Mouse (Mus musculus) left cerebral cortex, postnatal 4 days (tissue): ENCODE measurements around the gene Tmtc2. TPM values are rescaled to one million over a fixed set of nuclear protein-coding genes. Genes with fewer than 3 reads are reported as not detected.
A peak's percentile ranks its signal among the peaks of the same experiment; 100 is the strongest.

Experiments used
- DNase-seq: peaks from one replicate; pipeline ENCODE4 v3.0.0-alpha.2; 2022
- intact Hi-C: fragments of 180-260 bp; cut with DNase I; formaldehyde crosslinking; loops from one replicate; pipeline ENCODE4 v1.15.1; 2025
- total RNA-seq, 2 experiments: library from RNA; stranded (reverse); gene quantifications; 2 replicates each; pipeline ENCODE4 v1.2.3; 2021

Tmtc2 gene
- total RNA-seq, 2 experiments from 2014 or later: 12.9 to 14.0 TPM

DNA sequence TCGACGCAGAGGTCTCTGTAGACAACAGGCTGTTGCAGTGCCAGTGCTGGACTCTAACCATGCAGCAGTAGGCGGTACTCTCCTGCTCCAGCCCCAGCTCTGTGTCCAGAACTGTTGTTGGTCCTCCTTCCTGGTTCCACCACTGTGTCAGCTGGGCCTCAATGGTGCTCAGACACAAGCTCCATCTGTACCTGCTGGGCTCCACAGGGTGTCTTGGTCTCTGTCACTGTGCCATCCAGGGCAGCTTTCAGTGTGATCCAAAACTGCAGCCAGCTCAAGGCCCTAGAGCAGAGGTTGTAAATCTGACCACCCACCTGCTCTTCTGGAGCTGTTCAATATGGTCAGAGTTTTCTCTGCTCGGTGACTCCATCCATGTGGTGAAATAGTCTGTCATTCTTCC lies 68.2 kb downstream of the Tmtc2 start:
- DNase-seq: peak; percentile 84
- intact Hi-C loops: no loop called here

DNA sequence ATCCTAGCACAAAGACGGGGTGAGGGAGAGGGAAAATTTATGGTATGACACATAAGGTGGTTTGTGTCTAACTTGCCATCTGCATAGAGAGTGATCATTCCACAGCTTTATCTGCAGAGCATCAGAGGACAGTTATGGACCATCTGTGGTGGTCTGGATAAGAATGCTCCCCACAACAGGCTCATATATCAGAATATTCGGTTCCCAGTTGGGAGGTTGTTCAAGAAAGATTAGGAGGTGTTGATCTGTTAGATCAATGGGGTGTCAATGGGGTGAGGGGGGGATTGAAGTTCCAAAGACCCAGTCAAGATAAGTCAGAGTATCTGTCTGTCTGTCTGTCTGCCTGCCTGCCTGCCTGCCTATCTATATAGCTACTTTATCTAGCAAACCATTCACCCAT lies 69.8 kb downstream of the Tmtc2 start:
- intact Hi-C loops: no loop called here
- no peak for DNase-seq

DNA sequence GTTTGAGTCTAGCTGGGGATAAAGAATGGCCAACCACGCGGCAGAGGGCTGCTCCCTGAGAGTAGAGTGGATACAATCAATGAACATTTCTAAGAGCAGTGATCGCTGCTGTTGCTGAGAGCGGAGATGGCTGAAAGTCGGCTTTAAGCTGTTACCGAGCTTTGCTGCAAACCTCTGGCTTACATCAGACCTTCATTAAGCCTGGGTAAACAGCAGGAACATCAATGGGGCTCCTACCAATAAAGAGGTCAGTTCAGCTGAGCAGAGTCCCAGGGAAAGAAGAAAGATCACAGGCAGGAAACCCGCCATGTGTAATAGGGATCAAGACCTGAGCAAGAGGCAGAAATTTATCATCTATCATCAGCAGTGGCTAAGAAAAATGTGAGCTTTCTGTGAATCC lies 72.5 kb downstream of the Tmtc2 start:
- intact Hi-C loops: no loop called here
- DNase-seq: no peak

DNA sequence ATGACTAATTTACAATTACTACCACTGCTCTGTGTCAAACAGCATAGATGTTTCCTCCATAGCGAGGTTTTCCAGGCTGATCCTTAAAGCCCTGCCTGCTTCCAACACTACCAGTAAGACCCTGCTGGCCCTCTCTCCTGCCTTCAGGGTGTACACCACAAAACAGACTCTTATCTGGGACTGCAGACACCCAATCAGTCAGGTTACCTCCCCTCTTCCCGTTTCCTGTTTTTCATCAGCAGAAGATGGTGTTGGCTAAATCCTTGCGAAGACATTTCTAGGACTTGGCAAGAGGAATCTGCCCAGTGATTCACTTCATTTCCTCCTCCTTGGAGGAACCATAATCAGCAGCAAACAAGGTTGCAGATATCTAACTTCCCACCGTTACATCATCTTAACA lies 73.8 kb downstream of the Tmtc2 start:
- intact Hi-C loops: no loop called here
- no peak for DNase-seq

DNA sequence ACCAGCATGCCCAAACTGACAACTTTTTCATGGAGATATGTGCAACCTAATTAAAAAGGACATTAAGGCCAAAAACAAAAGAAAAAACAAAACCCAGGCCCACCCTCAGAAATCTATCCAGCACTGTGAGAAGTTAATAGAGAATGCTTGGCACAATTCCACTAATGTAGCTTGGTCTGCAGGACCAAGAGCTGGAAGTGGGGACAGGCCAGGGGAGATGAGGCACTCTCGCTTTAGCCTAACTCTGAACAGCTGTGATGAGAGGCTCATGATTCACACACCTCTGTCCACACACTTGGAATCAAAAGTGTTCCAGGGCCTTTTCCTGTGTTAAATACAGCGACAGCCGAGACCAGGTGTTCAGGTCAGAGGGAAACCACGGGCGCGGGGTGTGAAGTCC lies 79.0 kb downstream of the Tmtc2 start:
- no peak for DNase-seq
- intact Hi-C loops: no loop called here

DNA sequence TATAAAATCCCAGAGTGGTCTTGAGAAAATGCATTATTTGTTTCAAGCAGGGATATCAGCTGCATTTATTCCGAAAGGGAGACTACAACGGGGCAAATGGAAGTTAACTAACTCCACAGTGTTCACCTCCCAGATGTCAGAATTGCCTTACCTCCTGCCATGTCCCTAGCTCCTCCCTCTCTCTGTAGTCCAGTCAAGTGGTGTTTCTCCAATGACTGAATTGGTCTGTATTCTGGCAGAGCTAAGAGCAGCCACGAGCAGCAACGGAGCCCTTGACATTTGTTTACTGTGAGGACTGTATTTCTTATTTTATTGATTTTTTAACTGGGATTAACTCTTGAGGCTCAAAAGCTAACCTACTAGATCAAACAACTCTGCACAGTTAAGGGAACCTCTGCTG lies 81.8 kb downstream of the Tmtc2 start:
- DNase-seq: no peak
- intact Hi-C loops: no loop called here

DNA sequence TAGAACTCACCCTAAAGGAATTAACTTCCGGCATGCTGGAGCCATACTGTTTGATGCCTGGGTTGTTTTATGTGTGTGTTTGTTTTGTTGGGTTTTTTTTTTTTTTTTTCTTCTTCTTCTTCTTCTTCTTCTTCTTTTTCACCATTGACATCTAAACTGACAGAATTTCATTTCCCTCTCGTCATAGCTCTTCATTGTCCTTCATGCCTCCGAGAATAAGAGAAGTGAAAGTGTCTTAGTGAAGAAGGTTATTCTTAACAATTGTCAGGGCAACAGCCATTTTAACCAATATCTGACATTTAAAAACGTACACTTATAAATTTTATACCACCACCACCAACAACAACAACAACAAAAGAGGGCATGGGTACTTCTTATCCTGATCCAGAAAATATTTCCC lies 83.5 kb downstream of the Tmtc2 start:
- DNase-seq: no peak
- intact Hi-C loops: no loop called here

DNA sequence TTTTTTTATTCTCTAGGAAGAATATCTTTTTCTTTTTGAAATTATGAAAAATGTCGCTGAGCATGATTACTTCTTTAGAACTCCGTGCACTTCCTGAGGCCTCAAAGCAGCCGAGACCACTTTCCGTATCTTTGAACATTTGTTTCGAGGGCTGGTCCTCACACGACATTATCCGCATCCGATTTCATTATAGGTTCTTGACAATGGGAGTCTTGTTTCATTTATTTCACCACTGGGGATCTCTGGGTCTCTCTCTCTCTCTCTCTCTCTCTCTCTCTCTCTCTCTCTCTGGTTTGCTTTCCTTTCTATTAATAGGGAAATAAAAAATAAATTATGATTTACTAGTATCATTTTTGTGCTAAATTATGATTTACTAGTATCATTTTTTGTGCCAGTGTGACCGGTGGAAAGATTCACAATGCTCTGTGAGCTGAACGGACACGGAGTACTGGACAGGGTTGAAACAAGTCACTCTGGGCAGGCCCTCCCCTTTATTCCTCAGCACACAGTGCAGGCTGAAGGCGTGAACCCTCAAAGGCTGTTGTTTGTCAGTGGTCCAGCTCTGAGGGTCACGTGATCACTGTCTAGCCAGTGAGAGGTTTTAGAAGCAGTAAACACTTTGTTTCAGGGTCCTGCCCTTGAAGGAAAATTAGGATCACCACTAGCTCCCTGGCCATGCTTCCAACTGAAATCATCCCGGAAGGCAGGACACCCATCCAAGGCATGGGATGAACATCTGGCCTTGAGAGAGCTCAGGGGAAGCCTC lies 84.1 kb downstream of the Tmtc2 start:
- intact Hi-C loops: no loop called here
- peak; percentile 29 for DNase-seq

DNA sequence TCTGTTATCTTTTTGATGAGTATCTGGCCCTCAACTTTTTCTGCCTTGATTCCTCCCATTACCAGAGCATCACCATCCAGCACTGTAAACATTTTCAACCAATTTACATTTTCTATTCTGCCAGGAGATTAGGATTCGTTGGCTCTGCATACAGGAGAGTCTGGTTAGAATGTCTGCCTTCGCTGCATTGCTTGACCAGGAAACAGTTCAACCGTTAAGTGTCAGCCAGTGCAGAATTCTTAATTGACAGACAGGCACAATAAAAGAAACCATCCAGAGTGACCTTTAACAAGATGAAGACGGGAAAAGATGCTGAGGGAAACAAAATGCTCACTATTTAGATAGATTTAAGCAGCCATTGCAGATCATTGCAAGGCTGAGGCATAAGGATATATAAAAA lies 87.3 kb downstream of the Tmtc2 start:
- DNase-seq: no peak
- intact Hi-C loops: no loop called here

DNA sequence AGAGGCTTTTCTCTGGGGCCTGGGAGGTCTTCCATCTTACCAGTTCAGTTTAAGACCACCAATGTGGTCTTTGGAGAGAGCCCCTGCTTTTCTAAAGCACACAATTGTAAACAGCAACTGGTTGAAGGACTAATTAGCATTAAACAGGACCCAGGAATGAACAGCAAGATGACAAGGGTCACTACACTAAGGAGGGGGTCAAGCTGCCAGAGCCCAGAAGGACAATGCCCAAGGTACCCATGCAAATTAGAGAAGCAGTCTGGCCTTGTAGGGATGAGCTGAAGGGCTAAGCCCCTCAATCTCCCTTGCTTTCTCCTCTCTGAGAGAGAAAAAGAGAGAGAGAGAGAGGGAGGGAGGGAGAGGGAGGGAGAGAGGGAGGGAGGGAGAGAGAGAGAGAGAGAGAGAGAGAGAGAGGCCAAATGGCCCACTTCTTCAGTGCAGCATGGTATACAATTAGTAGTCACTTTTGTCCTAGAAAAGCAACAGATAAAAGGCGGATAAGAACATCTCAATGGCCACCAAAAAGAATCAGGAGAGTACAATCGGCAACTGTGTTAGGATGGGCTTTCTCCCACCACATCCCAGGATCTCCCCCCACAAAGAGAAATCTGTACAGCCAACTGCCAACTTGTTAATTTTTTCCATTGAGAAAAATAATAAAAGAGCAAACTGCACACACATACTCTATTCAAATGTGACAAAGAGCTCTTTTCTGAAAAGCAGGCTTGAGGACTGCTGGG lies 89.7 kb downstream of the Tmtc2 start:
- DNase-seq: no peak
- intact Hi-C loops: no loop called here

DNA sequence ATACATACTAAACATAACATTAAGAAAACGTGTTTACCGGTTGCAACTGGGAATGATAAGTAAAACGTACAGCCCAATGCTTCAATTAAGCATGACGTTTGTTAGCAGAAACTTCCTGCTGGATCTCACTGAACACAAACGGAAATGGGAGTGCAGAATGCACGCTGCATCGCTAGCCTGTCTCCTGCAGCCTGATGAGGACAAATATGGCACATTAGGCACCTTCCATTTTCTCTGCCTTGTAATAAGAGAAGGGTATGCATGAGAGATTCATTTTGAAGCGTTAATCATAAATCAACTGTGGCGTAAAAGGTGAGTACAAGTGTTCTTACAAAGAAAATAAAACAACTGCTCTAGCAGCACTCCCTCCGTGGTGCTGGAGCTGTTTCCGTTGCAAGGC lies 94.5 kb downstream of the Tmtc2 start:
- intact Hi-C loops: no loop called here
- DNase-seq: no peak

DNA sequence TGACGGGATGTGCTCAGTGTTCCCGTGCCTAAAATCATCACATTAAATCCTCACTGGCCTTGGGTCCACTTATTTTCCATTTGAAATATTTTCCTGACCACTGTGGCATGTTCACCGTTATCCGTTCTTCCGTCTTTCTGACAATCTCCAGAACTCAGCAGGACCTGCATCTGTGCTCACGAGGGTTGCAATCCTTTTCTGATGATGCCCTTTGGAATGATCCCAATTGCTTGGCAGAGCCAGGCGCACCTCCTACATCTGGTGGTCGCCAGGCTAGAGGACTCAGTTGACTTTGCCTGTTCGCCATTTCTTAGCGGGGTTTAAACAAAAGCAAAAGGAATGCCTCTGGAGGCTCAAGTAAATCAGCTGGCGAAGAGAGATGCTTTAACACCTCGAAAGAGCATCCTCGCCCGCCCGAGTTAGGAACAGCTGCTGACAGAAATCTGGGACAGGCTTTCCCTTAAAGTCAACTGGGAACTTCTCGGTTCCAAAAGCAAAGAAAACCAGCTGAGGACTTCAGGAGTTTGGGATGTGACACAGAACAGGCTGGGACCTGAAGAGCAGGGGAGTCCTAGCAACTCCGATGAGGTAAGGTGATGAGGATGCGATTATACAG lies 96.5 kb downstream of the Tmtc2 start:
- intact Hi-C loops: no loop called here
- peak; percentile 39 for DNase-seq

DNA sequence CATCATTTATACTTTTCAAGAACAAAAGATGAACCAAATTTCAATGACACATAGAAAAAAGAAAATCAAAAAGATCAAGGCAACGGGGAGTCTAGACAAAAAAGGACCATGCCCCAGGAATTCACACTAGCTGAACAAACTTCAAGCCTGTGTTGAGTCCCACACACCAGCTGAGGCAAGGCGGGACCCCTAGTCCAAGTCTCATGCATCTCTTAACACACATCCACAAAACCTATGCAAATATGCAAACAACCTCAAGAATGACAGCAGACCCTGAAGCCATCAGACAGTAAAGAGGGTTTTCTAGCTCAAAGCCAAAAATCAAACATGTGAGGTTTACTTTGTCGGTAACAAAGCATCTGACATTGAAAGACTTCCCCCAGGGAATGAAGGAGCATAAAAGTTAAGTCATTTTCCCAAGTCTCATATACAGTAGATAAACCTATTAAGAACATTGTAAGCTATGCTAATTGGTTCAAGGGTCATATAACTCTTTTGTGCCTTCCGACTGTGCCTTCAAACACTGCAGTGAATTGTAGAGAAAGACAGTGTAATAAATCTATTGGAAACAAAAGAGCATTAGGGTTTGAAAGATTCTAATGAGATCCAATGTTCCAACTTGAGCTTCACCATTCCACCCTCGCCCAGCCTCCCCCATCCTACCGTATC lies 100.0 kb downstream of the Tmtc2 start:
- DNase-seq: no peak
- intact Hi-C loops: no loop called here

DNA sequence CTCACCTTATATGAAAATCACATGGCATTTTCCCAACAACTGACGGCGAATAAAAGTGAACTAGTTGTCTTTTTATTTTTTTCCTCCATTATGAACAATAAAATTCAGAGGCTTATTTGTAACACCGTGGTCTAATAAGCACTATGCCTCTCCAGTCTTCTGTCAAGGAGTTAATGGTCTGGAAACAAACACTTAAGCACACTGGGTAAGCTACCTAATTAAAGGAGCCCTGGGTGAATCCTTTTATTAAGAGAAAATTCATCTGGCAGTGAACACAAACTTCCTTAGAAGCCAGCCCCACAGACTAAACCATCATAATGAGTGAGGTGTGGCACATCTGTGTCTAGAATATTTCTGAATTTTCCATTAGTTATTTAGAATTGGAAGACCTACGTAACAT lies 109.9 kb downstream of the Tmtc2 start:
- DNase-seq: no peak
- intact Hi-C loops: no loop called here

DNA sequence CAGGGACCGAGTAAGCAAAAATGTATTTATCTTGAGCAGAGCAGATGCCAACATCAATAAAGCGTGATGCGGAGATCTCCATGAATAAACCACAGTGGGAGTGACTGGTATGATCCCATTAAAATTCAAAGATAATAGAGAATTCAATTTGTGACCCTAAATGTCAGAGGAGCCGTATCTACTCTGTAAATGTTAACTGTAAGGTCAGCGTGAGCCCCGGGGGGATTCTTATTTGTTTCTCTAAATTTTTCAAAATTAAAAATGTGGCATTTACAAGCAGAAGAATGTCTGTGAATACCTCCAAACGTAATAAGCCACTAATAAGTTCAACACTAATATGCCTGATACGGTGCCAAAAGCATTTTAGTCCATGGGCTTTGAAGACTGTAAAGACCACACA lies 120.8 kb downstream of the Tmtc2 start:
- intact Hi-C loops: no loop called here
- DNase-seq: no peak

DNA sequence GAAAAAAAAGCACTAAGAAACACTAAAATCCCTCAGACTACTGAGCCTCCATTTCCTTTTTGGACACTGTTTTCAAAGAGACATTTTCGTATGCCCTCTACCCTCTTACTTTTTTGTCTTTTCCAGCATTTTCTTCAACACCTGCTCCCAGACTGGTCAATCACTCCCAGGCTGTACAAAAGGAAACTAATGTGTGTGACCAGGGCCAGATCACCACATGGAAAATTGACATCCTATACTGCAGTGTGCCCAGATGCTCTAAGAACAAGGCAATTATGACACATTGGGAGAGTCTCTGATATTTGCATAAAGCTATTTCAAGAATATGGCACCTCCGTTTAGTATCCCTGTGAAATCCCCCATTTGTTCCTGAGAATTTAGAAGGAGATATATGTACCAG lies 127.1 kb downstream of the Tmtc2 start:
- DNase-seq: no peak
- intact Hi-C loops: no loop called here

DNA sequence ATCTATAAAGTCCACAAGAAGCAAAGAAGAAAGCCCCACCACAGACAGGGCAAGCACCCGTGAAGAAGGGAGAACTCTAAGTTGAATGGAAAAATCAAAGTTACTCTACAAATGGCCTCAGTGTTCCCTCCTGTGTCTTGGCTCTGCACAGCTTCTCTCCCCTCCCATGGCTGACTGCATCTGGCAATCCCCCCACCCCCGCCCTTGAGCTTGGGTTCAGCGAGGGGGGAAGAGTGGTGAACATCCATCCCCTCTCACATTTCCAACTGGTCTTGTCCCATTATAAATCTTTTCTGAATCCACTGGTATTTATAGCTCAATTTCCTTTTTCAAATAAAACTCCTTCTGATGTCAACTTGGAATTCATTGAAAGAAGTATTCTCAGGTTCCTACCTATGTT lies 129.9 kb downstream of the Tmtc2 start:
- DNase-seq: no peak
- intact Hi-C loops: no loop called here

DNA sequence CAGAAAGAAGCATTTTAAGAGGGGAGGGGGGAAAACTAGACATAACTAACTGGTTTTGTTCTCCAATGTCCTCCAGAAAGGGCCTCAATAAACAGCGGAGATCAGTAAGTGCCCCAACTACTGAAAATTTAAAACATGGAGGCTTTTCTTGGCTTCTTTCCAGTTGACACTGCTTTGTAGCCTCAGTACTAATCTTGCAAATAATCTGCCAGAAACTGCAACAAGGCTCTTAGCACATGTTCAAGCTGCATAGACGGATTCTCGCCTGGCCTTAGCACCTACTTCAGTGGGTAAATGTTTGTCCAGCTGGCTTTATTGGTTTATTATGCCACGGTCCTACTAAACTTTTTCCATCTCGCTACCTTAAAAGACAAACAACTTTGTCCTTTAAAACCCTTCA lies 139.4 kb downstream of the Tmtc2 start:
- no peak for DNase-seq
- intact Hi-C loops: no loop called here

DNA sequence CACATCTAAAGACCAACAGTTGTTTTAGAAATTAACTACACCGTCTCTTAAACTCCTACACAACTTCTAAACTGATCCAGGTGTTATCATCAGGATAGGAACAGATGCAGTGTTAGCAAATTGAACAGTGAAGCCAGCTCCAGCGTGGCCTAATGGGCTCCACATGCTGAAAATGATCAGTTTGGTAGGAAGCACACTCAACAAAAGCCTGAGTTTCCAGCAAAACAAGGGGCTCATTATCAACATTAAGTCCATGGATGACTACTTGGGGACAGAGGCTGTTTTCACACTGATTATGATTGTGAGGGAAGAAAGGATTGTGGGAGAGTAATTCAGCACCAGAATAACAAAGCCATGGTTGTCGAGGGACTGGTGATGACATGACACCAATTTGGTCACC lies 143.4 kb downstream of the Tmtc2 start:
- intact Hi-C loops: no loop called here
- DNase-seq: no peak

DNA sequence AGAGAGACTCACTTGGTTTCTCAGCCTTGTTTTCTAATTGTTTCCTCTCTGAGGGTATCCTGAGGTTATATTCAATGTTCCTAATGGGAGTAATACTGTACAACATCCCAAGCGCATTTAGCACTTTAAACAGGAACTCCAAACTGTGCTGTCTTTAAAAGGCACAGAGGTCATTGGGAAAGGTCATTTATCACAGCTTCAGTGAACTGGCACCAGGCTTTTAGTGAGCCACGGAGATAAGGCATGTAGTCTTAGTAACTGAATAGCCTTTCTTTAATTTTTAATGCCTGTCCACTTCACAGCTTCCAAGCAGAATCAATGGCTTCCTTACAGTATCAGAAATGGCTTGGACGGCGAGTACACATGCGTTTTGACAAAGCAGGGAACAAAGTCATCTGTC lies 144.0 kb downstream of the Tmtc2 start:
- DNase-seq: no peak
- intact Hi-C loops: no loop called here

DNA sequence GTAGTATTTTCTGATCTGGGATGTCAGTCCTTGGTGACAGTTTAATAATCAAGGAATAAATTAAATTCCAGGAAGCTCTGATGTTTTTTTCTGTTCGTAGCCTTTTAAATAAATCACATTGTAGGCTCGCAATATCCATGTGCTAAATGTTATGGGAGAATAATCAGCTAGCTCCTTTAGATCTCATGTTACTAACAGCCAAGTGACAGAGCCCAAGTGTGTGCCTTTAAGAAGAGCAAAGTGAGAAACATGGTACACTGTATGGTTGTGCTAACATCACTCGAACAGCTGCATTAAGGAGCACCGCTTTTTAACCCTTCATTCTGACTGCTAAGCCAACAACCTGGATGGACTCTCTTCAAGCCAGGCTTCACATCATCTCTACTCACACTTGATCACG lies 146.2 kb downstream of the Tmtc2 start:
- intact Hi-C loops: no loop called here
- no peak for DNase-seq

DNA sequence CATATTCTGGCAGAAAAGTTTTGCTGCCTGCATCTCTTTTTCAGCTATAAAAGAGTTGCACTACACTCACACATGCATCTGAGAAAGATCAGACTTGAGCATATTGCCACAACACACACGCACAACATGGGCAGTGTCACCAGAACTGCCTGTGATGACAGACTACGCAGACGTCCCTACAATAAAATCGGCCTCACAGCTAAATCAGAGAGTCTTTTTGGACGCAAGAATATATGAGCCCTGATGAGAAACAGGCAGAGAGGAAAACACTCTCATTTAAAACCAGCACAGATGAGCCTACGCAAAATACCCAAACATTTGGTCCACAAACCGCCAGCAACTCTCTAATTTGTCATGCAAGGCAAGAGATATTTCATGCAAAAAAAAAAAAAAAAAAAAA lies 146.6 kb downstream of the Tmtc2 start:
- intact Hi-C loops: no loop called here
- no peak for DNase-seq
